ENCODE assay signal across 38 mouse cellular contexts in genomic region chr11:49455043-49455442, GRCm38 (mm10). TPM values are rescaled to one million over a fixed set of nuclear protein-coding genes. Genes with fewer than 3 reads are reported as not detected.
"Had no signal": no experiment of that assay in that cellular context is flagged by ENCODE, and none has a peak within 500 bp of the region (broad histone marks: within the 10 kb centered on the region; RNA-seq: fewer than 3 reads in every experiment).

TSS of gene Olfr1387 (plus strand) at chr11:49455343.

- H3K4me1 ChIP-seq: embryonic facial prominence, embryonic 10.5 days; embryonic facial prominence, embryonic 12.5 days; embryonic facial prominence, embryonic 13.5 days; embryonic facial prominence, embryonic 15.5 days; forebrain, embryonic 10.5 days; forebrain, embryonic 12.5 days; forebrain, embryonic 13.5 days; forebrain, embryonic 15.5 days had no signal

- H3K4me2 ChIP-seq: embryonic facial prominence, embryonic 12.5 days; embryonic facial prominence, embryonic 13.5 days; embryonic facial prominence, embryonic 15.5 days; forebrain, embryonic 12.5 days; forebrain, embryonic 13.5 days; forebrain, embryonic 15.5 days had no signal

- H3K27me3 ChIP-seq: embryonic facial prominence, embryonic 12.5 days; embryonic facial prominence, embryonic 13.5 days; embryonic facial prominence, embryonic 15.5 days; forebrain, embryonic 12.5 days; forebrain, embryonic 13.5 days; forebrain, embryonic 15.5 days had no signal

- H3K4me3 ChIP-seq: embryonic facial prominence, embryonic 10.5 days; embryonic facial prominence, embryonic 12.5 days; embryonic facial prominence, embryonic 13.5 days; embryonic facial prominence, embryonic 15.5 days; erythroblast, embryonic 14.5 days; forebrain, embryonic 10.5 days; forebrain, embryonic 12.5 days; forebrain, embryonic 13.5 days; forebrain, embryonic 15.5 days; gastrocnemius, adult 2 months; heart, adult 2 months had no signal

- H3K27ac ChIP-seq: embryonic facial prominence, embryonic 10.5 days; embryonic facial prominence, embryonic 12.5 days; embryonic facial prominence, embryonic 13.5 days; embryonic facial prominence, embryonic 15.5 days; forebrain, embryonic 10.5 days; forebrain, embryonic 12.5 days; forebrain, embryonic 13.5 days; forebrain, embryonic 15.5 days; gastrocnemius, adult 2 months; heart, adult 2 months had no signal

- H3K36me3 ChIP-seq: embryonic facial prominence, embryonic 10.5 days; embryonic facial prominence, embryonic 12.5 days; embryonic facial prominence, embryonic 13.5 days; embryonic facial prominence, embryonic 15.5 days; forebrain, embryonic 10.5 days; forebrain, embryonic 12.5 days; forebrain, embryonic 15.5 days had no signal

- H3K9me3 ChIP-seq: embryonic facial prominence, embryonic 10.5 days; embryonic facial prominence, embryonic 12.5 days; embryonic facial prominence, embryonic 13.5 days; embryonic facial prominence, embryonic 15.5 days; forebrain, embryonic 10.5 days; forebrain, embryonic 12.5 days; forebrain, embryonic 13.5 days; forebrain, embryonic 15.5 days had no signal

- H3K9ac ChIP-seq: embryonic facial prominence, embryonic 12.5 days; embryonic facial prominence, embryonic 13.5 days; embryonic facial prominence, embryonic 15.5 days; forebrain, embryonic 12.5 days; forebrain, embryonic 13.5 days; forebrain, embryonic 15.5 days; forebrain, postnatal 0 days had no signal

- DNase-seq: cerebellum, adult 9-10 months; cerebellum, adult 9-11 months; cerebellum, postnatal 10 days; cerebellum, postnatal 14 days; cerebellum, postnatal 25 days; cerebellum, postnatal 36 days; embryo, embryonic 11 days; forebrain, postnatal 0 days; gastrocnemius, adult 2 months; gastrocnemius, postnatal 10 days; gastrocnemius, postnatal 14 days; gastrocnemius, postnatal 25 days; gastrocnemius, postnatal 36 days; heart, adult 11 months; heart, adult 18-20 months; heart, adult 2 months had no signal

RNA-seq across cellular contexts. Expression of gene Olfr1387, which starts in this region (rescaled TPM):
- total RNA-seq: common myeloid progenitor, adult 5-6 weeks; forebrain, postnatal 0 days; gastrocnemius, adult 18-20 months; gastrocnemius, adult 2 months; gastrocnemius, adult 8-10 months; gastrocnemius, postnatal 10 days; gastrocnemius, postnatal 14 days; gastrocnemius, postnatal 25 days; gastrocnemius, postnatal 36 days; gastrocnemius, postnatal 4 days; granulocyte monocyte progenitor cell, adult 5-6 weeks; heart, adult 18-20 months had no signal
- polyA plus RNA-seq: cortical plate, adult 2 months; embryonic facial prominence, embryonic 10.5 days; embryonic facial prominence, embryonic 11.5 days; embryonic facial prominence, embryonic 12.5 days; embryonic facial prominence, embryonic 13.5 days; embryonic facial prominence, embryonic 14.5 days; erythroblast, embryonic 14.5 days; forebrain, embryonic 10.5 days; forebrain, embryonic 11.5 days; forebrain, embryonic 12.5 days; forebrain, embryonic 13.5 days; forebrain, embryonic 14.5 days; forebrain, embryonic 15.5 days; forebrain, embryonic 16.5 days; forebrain, postnatal 0 days; frontal cortex, adult 2 months; gonadal fat pad, adult 2 months; heart, adult 2 months had no signal
